Mouse (Mus musculus) thymus, postnatal 14 days (tissue): ENCODE measurements around the gene Adgre5.

Experiments used
- DNase-seq: peaks from one replicate; pipeline ENCODE4 v3.0.0; 2021

Gene Adgre5

DNA sequence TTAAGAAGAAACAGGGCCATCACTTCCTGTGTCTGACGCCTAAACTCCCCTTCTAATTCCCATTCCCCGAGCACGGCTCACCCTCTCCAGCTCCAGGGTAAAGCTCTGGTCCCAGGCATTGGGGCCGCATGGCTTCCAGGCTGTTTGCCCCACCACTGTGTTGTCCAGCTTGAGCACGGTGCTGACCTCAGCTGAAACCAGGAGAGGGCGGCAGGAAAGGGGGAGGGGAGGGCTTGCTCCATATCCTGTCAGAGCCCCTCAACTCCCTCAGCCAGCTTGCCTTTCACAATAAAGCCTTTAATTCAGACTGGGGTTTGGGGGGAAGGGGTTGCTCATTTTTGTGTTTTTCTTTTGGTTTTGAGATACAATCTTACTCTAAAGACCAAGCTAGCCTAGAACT, 60.0 kb downstream of the Adgre5 start:
- no peak for DNase-seq

DNA sequence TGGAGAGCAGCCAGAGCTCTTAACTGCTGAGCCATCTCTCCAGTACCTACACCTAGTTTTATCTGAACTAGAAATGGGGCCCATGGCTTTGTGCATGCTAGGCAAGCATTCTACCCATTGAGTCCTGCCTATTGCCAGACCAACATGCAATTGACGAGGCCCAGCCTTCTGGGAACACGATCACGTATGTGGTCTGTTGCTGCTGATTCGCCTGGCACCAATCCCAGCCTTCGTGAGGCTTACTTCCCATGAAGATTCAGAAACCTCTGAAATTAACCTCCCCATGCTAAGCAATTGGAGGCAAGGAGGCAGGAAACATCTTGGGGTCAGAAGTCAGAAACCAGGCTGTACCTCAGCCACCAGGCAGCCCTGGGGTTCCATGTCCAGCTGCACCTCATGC, 60.5 kb downstream of the Adgre5 start:
- no peak for DNase-seq

DNA sequence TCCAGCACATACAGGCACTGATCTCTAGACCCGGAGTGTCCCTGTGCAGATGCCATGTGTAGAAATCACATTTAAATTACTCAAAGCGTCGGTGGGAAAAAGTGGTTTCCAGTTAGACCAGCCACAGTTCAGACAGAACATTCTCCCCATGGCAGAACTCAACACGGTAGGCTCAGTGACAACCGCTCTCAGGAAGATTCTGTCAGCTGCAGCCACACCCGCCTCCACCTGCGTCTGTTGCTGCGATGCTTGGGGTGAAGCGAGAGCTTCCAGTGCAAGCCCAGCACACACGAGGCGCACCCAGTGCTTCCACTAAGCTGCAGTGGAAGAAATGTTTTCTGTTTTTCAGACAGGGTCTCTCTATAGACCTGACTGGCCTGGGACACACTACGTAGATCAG, 61.3 kb downstream of the Adgre5 start:
- DNase-seq: no peak

GRCm38 (mm10) chr8:83674497-83674896, 66.6 kb downstream of the Adgre5 start:
- no peak for DNase-seq
